Mouse (Mus musculus) Patski (cell line): ENCODE data around the gene Alcam. TPM values are rescaled to one million over a fixed set of nuclear protein-coding genes. Genes with fewer than 3 reads are reported as not detected.

ENCODE experiments used
- ATAC-seq: fragments of 100-300 bp; one replicate; pipeline ENCODE4 v1.8.0; 2021
- CTCF ChIA-PET: fragments of 350-600 bp; sonication (Branson Sonifier 250); formaldehyde crosslinking; loops from one replicate; lab custom pipeline; 2022; ENCODE audit warnings: inconsistent platforms; lab: Charles Lee
- POLR2A ChIA-PET: fragments of 350-600 bp; sonication (Branson Sonifier 250); formaldehyde crosslinking; loops from one replicate; lab custom pipeline; 2022; ENCODE audit warnings: antibody characterized with exemption, inconsistent platforms; lab: Charles Lee
- DNase-seq: peaks from one replicate; pipeline ENCODE4 v3.0.0-alpha.2; 2011; ENCODE audit warnings: low read depth, low spot score
- H3K27me3 ChIP-seq: fragments of 371-371 bp; one replicate; pipeline ENCODE4 v1.5.1; 2021
- CTCF ChIP-seq: fragments of 100-300 bp; IDR thresholded peaks from one replicate; pipeline ENCODE4 v1.5.1; 2021
- in situ Hi-C: fragments of 300-500 bp; cut with MboI; formaldehyde crosslinking; loops from 3 replicates; pipeline ENCODE4 v1.11.1; 2018; ENCODE audit warnings: low pct_unique_long_range_greater_than_20kb, mixed read lengths
- polyA plus RNA-seq: library from polyadenylated mRNA; unstranded; gene quantifications from one replicate; pipeline ENCODE4 v1.2.3, GENCODE M21; 2021

The Alcam gene
- polyA plus RNA-seq, 1 experiment from 2014 or later, result 3.0 TPM

DNA sequence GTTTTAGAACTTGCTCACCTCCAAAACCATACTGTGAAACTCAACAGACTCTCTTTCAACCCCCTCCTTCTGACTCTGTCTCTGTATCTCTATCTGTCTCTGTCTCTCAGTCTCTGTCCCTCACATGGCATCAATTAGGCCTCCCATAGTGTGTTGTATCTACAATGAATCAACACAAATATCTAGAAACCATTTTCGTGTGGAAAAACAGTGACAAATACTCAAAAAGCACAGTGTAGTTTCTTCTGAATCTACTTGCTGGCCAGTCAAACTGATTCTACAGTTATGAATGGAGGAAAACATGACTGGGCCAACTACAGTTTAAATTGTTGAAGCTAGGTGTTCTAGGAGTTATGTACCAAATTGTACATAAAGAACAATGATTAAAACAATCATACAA is 10.8 kb downstream of the Alcam start:
- in situ Hi-C loops, result no loop called here

DNA sequence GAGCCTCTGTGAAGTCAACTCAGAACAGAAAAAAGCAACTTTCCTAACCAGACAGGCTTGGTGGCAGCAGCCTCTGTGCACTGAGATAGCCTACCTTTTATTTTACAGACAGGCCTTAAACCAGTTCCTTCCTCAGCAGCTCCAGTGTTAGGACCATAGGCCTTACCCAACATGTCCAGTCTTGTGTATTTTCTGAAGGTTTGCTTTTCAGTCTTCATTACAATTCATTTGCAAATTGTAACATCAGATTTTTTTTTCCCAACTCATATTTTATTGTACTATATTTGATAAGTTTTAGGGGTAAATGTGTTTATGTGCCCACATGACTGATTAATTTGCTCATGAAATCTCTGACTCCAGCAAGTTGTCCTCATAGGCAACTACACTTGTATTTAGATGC is 14.3 kb downstream of the Alcam start:
- no peaks in the 10 kb centered on the region for H3K27me3 ChIP-seq
- TF ChIP-seq CTCF, result no peak
- DNase-seq (no peak), ATAC-seq (no peak)
- POLR2A ChIA-PET, result no interaction called here
- CTCF ChIA-PET, result no interaction called here
- in situ Hi-C loops, result no loop called here

More for the DNA sequence above, 10.8 kb downstream of the Alcam start:
- H3K27me3 ChIP-seq, result peaks cover 3% of the 10 kb centered on the region
- no peak for ATAC-seq
- TF ChIP-seq CTCF, result no peak
- no peak for DNase-seq
- ChIA-PET POLR2A (no interaction called here), CTCF (interaction anchor here (1.4 kb wide), 1 partner anchor 10 kb away, joined by 4 read pairs; no protein-coding TSS in a partner anchor)

DNA sequence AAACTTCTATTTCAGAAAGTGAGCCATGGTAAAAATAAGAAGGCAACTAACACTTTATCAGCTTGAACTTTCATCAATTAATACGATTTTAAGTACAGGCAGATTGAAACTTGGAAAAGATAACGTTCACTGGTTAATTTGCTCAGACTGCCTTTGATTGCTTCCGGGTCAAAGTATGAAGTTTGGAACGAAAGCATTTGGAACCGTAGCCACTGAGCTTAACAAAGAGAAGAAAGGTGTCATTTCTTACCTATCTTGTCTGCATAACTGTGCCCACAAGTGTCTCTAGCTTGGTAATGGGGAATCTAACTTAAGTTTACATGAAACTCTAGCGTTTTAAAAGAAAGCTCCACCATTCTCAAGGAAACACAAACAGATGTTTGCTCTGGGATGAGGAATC is 14.9 kb downstream of the Alcam start:
- no peaks in the 10 kb centered on the region for H3K27me3 ChIP-seq
- ChIA-PET CTCF (interaction anchor here (1.3 kb wide), 1 partner anchor 9 kb away, joined by 3 read pairs; no protein-coding TSS in a partner anchor), POLR2A (no interaction called here)
- ATAC-seq, result no peak
- DNase-seq, result no peak
- in situ Hi-C loops, result no loop called here
- no peak for TF ChIP-seq CTCF

DNA sequence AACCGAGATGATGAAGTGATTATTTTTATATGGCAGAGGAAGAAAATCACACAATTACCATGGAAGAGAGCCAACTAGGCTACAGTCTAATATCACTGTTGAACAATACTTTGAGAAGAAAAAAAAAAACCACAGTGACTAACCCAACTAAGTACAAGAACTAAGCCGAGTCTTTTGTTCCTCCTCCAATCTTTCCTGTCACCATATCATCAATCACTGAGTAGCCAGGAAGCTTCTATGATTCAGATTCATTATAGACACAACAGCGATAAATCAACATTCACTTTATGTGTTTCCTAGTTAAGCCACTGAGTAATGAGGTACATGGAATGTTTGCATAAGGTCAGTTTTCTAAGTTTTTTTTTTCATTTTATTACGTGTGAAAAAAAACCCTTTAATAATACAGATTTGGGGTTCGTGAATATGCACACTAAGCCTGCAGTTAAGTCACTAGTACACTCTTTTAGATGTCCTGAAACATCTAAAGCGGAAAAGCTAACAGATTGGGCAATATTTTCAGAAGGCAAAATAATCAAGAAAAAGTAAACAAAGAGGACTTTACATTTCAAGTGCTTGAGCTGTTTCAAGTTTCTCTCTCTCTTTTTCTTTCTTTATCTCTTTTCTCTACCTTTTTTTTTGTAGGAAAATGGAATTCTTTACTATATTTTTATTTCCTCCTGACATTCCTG is 15.5 kb downstream of the Alcam start:
- no peak for ATAC-seq

DNA sequence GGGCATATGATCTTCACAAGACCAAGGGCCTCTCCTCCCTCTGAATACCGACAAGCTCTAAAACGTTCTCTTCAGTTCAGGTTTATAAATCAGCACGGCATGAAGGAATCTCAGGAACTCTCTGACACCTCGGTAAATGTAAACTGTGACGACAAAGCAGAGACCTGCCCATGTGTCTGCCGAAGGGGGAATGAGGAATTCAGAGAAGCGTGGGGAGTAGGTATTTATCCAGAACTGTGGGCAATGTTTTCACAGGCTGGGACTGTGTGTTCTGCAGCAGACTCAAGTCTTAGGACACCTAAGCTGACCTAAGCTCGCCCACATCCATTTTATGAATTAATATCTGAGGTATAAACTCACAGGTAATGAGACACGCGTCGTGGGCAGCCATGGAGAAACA is 20.7 kb downstream of the Alcam start:
- ChIA-PET POLR2A (no interaction called here), CTCF (interaction anchor here (1.8 kb wide), 1 partner anchor 19 kb away, joined by 5 read pairs; no protein-coding TSS in a partner anchor)
- no peak for DNase-seq
- TF ChIP-seq CTCF, result no peak
- no peak for ATAC-seq
- in situ Hi-C loops, result no loop called here
- no peaks in the 10 kb centered on the region for H3K27me3 ChIP-seq

More for the DNA sequence above, 15.5 kb downstream of the Alcam start:
- in situ Hi-C loops, result no loop called here
- H3K27me3 ChIP-seq, result no peaks in the 10 kb centered on the region
- TF ChIP-seq CTCF, result no peak
- ChIA-PET CTCF (interaction anchor here (1.3 kb wide), 1 partner anchor 8 kb away, joined by 3 read pairs; no protein-coding TSS in a partner anchor), POLR2A (no interaction called here)
- no peak for DNase-seq

DNA sequence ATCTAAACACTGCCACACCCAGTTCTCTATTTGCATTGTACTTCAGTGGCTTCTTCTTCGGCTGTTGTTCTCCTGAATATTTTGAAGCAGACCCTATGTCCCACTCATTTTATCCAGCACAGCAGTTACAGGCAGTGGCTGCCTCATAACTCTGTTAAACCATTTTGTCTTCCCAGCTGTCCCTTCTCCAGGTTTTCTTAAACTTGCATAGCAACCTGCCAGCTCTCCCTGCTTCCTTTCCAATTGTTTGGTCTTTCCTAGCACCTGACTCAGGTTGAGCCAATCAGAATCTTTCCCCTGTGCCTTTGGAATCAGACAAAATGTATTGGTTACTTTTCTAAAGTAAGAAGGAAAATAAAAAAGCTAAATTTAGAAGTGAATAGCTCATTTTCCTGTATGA is 21.8 kb downstream of the Alcam start:
- CTCF ChIA-PET, result no interaction called here
- peaks cover 7% of the 10 kb centered on the region for H3K27me3 ChIP-seq
- ATAC-seq (no peak), DNase-seq (no peak)
- TF ChIP-seq CTCF, result no peak
- POLR2A ChIA-PET, result no interaction called here
- in situ Hi-C loops, result no loop called here

DNA sequence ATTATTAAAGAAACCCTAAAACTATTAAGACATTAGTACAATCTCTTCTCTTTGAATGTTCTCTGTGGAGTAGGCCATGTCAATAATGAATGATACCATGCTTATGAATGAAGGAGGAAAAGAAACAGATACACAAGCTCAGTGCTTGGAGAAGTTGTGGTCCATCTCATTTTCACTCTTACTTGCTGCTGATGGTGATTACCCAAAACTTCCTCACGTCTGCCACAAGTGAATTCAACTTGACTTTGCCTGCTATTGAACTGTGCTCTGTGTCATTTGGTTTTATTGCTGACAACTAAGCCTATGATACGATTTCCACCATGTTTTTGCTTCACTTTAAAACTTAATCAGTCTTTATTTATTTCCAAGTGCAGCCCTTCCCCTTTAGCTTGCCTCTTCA is 22.3 kb downstream of the Alcam start:
- CTCF ChIA-PET, result no interaction called here
- ATAC-seq, result no peak
- in situ Hi-C loops, result no loop called here
- DNase-seq, result no peak
- POLR2A ChIA-PET, result no interaction called here
- TF ChIP-seq CTCF, result no peak
- peaks cover 7% of the 10 kb centered on the region for H3K27me3 ChIP-seq

DNA sequence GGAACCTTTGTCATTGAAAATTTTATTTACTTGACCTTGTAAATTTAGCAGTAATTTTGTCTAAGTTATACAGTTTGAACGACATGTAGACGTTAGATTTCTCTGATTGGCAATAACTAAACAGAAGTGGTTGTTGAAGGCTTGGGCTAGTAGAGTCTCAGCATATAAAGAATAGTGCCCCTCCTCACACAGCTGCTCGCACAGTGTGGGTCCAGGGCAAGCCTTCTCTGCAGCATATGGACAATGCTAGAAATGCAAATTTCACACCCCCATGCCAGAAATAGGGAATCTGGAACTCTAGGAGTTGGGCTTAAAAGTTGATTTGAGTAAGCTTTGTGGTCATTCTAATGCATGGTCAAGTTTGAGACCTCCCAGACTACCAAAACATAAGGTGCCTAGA is 23.8 kb downstream of the Alcam start:
- DNase-seq, result no peak
- in situ Hi-C loops, result no loop called here
- ChIA-PET CTCF (interaction anchor here (1.2 kb wide), 1 partner anchor 9 kb away, joined by 3 read pairs; no protein-coding TSS in a partner anchor), POLR2A (no interaction called here)
- H3K27me3 ChIP-seq, result peaks cover 7% of the 10 kb centered on the region
- no peak for ATAC-seq
- no peak for TF ChIP-seq CTCF

DNA sequence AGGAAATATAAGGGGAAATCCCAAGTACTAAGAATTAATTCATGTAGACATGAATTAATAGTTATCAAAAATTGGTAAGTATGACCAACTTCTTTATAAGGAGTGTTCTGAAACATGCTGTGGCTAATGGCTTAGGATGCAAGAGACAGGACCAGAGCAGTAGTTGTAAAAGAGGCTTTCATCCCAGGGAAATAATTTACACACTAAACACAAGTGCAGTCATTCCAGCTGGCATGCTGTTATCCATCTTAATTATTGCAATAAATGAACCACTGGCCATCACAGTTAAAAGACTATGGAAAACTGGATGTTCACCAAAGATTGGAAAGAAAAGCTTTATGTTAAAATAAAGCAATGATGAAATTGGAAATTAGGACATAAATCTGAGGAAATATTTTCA is 24.2 kb downstream of the Alcam start:
- POLR2A ChIA-PET, result no interaction called here
- CTCF ChIA-PET, result interaction anchor here (1.2 kb wide), 1 partner anchor 9 kb away, joined by 3 read pairs; no protein-coding TSS in a partner anchor
- no peak for DNase-seq
- H3K27me3 ChIP-seq, result peaks cover 7% of the 10 kb centered on the region
- TF ChIP-seq CTCF, result no peak
- no peak for ATAC-seq
- in situ Hi-C loops, result no loop called here

DNA sequence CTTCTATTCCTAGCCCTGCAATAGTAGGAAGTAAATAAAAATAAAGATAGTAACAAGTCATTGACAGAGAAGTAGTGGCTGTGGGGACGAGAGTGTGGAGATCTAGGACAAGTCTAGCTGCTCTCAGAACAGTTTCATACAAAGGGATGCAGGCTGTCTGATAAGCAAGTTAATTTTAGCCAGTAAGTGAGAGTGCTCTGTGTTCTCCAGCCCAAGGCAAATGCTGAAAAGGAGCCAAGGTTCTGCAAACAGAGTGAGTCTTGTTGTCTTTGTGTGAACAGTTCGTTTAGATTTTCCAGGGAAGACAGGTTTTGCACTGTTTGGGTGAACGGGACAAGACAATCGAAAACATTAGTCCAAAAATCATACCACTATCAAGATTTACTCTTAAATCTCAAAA is 25.4 kb downstream of the Alcam start:
- peaks cover 12% of the 10 kb centered on the region for H3K27me3 ChIP-seq
- ATAC-seq (no peak), DNase-seq (no peak)
- POLR2A ChIA-PET, result no interaction called here
- no peak for TF ChIP-seq CTCF
- in situ Hi-C loops, result no loop called here
- CTCF ChIA-PET, result no interaction called here

DNA sequence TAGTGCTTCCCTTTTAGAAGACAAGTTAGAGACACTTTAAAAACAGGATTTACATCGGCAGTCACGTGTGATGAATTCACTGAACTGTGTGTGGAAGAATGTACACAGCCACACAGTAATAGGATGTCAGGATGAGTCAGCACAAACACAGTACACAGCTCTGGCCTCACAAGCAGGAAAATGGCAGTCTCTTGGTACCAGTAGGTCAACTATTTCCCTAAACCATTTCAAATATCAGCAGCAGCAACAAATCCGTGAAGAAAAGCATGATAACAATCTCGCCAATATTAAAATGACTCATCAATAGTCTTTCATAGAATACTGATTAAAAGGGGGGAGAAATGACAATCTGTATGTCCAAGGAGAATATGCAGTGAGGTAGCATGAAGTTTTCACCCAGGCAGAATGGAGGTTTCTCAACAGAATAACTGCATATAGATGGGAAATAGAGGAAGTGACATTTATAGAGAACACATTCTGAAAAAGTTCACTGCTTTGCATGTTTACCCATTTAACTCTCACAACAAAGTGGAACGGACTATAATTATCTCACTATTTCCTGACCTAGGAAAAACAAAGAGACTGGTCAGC is 35.2 kb downstream of the Alcam start:
- in situ Hi-C loops, result no loop called here

More for the DNA sequence above, 35.2 kb downstream of the Alcam start:
- POLR2A ChIA-PET, result no interaction called here
- TF ChIP-seq CTCF, result no peak
- DNase-seq, result no peak
- ATAC-seq, result peak; percentile 60
- CTCF ChIA-PET, result no interaction called here
- peaks cover 2% of the 10 kb centered on the region for H3K27me3 ChIP-seq
